Mouse (Mus musculus) urinary bladder, adult 18-20 months (tissue): Measurements from ENCODE around the gene Rsbn1l.
A peak's percentile ranks its signal among the peaks of the same experiment; 100 is the strongest.

Experiments used
- DNase-seq, 2 experiments: peaks; one replicate each; pipeline ENCODE4 v3.0.0; 2022; ENCODE audit warnings: low spot score in 2 of 2, mixed read lengths in 2 of 2

The Rsbn1l gene

GRCm38 (mm10) chr5:20956298-20956697 is at the start of gene Rsbn1l:
Rsbn1l (minus strand) TSS chr5:20956398.
- no peak for DNase-seq

- no peak for DNase-seq
These were observed 46.5 kb upstream of the Rsbn1l start for GRCm38 (mm10) chr5:21002723-21003122.

DNA sequence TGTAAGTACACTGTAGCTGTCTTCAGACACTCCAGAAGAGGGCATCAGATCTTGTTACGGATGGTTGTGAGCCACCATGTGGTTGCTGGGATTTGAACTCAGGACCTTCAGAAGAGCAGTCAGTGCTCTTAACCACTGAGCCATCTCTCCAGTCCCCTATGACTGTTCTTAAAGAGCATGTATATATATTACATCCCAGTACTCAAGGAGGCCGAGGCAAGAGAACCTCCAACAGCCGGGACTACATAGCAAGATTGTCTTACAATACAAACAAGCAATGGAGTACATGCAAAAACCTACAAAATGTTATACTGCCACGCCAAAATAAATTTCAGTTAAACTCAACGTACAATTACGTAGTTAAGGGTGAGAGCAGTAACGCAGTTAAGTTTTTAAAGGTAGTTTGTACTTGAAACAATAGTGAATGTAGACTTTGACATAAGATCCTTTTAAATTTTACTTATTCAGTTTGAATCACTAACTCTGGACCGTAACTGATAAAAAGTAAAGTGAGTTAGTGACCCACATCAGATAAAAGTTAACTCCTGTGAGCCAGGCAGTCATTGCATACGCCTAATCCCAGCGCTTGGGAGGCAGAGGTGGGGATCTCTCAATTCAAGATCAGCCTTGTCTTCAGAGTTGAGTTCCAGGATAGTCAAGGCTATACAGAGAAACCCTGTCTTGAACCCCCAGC is 45.6 kb upstream of the Rsbn1l start:
- no peak for DNase-seq

- DNase-seq, result no peak
These were observed 42.2 kb upstream of the Rsbn1l start for GRCm38 (mm10) chr5:20998427-20998826.

GRCm38 (mm10) chr5:20997555-20997954 is 41.4 kb upstream of the Rsbn1l start:
- DNase-seq, result no peak

GRCm38 (mm10) chr5:20990062-20990809 is 34.0 kb upstream of the Rsbn1l start:
- no peak for DNase-seq

DNA sequence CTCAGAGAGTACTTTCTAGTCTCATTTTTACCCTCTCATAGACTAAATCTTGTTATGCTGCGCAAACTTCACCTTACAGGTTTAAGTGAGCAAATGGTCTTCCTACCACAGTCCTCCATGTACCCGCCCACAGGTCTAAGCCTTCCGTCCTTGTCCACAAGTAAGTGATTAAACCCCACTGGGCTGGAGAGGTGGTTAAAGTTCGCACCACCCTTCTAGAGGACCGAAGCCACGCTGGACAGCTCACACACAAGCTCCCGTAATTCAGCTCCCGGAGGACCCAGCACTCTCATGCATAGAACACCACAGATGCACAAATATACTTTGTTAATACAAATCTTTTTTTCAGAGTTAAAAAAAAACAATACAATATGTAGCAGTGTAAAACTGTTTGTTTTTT is 30.1 kb upstream of the Rsbn1l start:
- no peak for DNase-seq

GRCm38 (mm10) chr5:20983505-20983904 is 27.3 kb upstream of the Rsbn1l start:
- no peak for DNase-seq

- DNase-seq, result no peak
These were observed 18.5 kb upstream of the Rsbn1l start for GRCm38 (mm10) chr5:20974690-20975089.

DNA sequence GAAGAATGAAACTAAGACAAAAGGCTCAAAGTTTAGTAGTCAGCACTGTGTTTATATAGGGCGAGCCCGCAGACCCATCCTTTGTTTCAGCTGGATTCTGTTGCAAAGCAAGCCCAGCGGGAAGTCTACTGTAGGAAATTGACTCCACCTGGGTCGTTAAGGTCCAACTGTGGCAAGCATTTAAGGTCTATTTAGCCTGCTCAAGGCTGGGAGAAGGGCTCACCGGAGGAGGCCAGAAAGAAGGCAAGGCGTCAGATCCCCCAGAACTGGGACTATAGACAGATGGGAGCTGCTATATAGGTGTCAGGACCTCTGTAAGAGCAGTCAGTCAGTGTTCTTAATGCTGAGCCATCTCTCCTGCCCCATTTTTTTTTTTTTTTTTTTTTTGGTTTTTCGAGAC is 17.8 kb upstream of the Rsbn1l start:
- no peak for DNase-seq

GRCm38 (mm10) chr5:20973069-20973468 is 16.9 kb upstream of the Rsbn1l start:
- DNase-seq, result no peak

DNA sequence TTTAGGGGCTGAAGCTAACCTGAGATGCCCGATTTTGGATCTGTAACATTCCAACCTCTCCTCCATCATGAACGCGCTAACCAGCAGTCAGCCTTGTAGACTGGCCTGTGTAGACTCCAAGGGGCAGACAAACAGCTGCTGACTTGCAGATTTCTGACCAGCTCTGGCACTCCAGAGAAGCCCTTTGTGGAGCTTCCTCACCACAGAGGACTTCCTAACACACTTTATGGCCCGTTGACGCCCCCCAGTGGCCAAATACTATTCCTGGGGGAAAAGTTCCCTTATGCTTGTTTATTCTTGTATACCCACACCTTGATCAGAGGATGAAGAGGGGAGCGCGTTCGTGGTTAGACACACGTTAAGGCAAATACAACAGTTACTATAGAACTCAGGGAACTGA is 12.8 kb upstream of the Rsbn1l start:
- peak in 1 of 2 experiments; percentile 17 for DNase-seq

DNA sequence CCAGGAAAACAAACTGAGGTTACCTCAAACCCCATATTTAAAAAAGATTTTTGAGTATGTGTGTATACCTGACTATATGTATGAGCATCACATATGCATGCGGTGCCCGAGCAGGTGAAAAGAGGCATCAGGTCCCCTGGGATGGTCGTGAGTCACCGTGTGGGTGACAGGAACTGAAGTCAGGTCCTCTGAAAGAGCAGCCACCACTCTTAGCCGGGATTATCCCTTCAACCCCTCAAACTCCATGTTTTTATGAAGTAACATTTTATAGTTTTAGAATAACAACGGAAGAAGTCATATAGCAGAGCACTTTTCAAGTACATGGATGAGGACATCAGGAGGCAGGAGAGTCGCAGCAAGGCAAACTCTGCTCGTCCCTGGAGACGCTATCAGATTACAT is 12.3 kb upstream of the Rsbn1l start:
- no peak for DNase-seq

DNA sequence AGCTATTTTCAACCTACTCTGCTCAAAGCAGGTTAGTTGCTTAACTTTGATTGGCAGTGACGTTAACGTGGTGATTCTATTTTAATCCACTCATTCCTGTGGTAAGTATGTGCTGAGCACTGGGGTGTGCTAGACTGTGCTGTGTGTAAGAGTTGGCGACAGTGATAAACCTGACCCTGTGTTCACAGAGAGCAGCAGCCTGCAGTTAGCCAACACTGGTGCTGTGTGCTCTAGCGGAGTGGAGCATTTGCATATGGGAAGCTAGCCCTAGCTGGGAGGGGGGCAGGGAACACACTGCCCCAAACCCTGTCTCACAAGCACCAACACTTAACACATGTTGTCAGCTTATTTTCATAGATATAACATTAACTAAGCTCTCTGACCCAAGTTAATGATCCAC is 11.7 kb upstream of the Rsbn1l start:
- no peak for DNase-seq

GRCm38 (mm10) chr5:20964446-20964845 is 8.2 kb upstream of the Rsbn1l start:
- no peak for DNase-seq

DNA sequence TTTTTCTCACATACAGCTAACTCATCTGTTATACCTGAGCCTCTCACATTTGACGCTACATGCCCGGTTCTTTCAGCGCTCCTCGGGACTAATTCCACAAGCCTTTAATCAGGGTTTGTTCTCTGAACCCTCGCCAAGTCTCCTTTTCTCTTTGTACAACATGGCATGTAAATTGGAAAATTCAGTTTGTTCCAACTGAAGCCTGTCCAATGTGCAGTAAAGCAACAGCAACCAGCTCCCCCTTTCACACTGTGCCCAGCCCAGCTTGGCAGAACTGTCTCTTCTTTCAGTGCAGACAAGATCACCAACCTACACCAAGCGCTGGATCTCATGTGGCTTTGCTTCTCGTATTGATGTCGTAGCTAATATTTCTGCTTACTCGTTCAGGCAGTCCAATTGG is 7.1 kb upstream of the Rsbn1l start:
- no peak for DNase-seq

GRCm38 (mm10) chr5:20960927-20961326 is 4.7 kb upstream of the Rsbn1l start:
- no peak for DNase-seq

DNA sequence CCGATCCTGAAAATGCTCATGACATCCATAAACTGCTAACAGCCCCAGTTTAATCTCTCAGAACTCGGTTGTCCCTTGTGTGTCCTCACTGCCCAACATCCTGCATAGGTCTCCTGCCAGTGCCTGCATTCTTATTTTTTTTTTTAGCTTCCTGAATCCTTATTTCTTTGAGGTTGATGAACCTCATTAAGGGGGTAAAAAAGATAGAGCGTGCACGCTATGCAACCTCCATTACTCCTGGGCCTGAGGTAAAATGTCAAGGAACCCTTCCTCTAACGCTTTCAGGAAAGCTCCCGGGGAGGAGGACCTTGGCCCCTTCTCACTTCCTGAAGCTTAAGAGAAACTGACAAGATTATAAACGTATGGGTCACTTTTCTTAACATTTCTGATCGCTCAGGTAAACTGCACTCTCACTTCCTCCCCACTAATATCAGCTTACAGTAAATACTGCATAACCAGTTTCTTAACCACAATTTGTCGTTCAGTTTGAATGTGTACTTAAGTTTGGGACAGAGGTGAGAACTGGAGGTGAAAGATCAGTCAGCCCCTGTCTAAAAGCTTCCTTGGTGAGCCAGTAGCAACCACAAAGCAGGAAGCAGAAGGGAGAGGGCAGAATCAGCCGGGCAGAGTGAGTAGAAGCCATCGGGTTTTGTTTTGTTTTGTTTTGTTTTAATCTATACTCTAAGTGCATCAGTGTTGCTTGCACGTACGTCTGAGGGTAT is 923 bp downstream of the Rsbn1l start:
- peak in 1 of 2 experiments; percentile 18 for DNase-seq

- no peak for DNase-seq
These were observed 3.8 kb downstream of the Rsbn1l start for GRCm38 (mm10) chr5:20952337-20952925.

DNA sequence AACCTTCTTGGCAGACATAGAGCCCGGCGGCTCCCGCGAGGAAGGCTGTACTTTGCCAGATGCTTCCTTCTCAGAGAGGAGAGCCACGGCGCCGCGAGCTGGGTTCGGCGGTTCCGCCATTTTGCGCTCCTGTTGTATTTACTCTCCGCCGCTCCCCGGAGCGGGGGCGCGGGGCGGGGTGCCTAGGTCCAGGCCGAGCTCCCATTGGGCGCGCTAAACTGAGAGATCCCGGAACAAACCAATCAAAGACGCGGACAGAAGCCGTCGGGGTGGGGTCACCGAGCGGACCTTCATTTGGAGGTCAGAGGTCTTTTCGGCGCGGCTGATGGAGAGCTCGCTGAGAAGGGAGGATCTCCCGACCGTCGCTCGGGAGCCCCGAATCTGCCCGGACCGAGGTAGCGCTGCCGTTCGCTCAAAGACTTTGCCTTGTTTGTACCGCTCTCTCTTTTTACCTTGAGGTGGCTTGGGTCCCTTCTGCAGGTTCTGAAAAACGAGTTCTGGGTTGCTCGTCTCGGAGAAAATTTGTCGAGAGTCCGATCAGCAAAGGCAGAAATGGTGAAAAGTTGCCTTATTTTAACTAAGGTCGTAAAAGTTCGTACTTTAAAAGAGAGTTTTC is 4.4 kb downstream of the Rsbn1l start:
- peak; percentile 87 to 96 for DNase-seq

- no peak for DNase-seq
These were observed 5.1 kb downstream of the Rsbn1l start for GRCm38 (mm10) chr5:20950855-20951650.
